Mouse (Mus musculus) adrenal gland, adult 18-20 months (tissue): Measurements from ENCODE around the gene Scrn3. TPM values are rescaled to one million over a fixed set of nuclear protein-coding genes. Genes with fewer than 3 reads are reported as not detected.

Source experiments
- DNase-seq, 2 experiments: peaks; one replicate each; pipeline ENCODE4 v3.0.0; 2021 to 2022; ENCODE audit warnings: low spot score in 2 of 2
- total RNA-seq, 2 experiments: library from RNA; stranded (reverse); gene quantifications; 1 replicate in 1 of 2; 2 replicates in 1 of 2; pipeline ENCODE4 v1.2.3; 2021

Scrn3 gene
- total RNA-seq, 2 experiments from 2014 or later: 18.8 to 21.2 TPM

GRCm38 (mm10) chr2:73313117-73313501 is 708 bp downstream of the Scrn3 start:
- DNase-seq: peak; percentile 35 to 37

GRCm38 (mm10) chr2:73314311-73314710 is 1.9 kb downstream of the Scrn3 start:
- no peak for DNase-seq

- no peak for DNase-seq
These were observed 5.0 kb downstream of the Scrn3 start for GRCm38 (mm10) chr2:73317426-73317825.

GRCm38 (mm10) chr2:73319218-73319617 is 6.8 kb downstream of the Scrn3 start:
- DNase-seq: no peak

GRCm38 (mm10) chr2:73322991-73323390 is 10.6 kb downstream of the Scrn3 start:
- DNase-seq: no peak

GRCm38 (mm10) chr2:73325871-73326270 is 13.5 kb downstream of the Scrn3 start:
- no peak for DNase-seq

GRCm38 (mm10) chr2:73335949-73336348 is 23.5 kb downstream of the Scrn3 start:
- no peak for DNase-seq

- no peak for DNase-seq
These were observed 26.0 kb downstream of the Scrn3 start for GRCm38 (mm10) chr2:73338415-73338814.

GRCm38 (mm10) chr2:73343701-73344100 is 31.3 kb downstream of the Scrn3 start:
- DNase-seq: no peak

- no peak for DNase-seq
These were observed 32.8 kb downstream of the Scrn3 start for GRCm38 (mm10) chr2:73345204-73345603.

- no peak for DNase-seq
These were observed 34.1 kb downstream of the Scrn3 start for GRCm38 (mm10) chr2:73346345-73347086.

- no peak for DNase-seq
These were observed 34.7 kb downstream of the Scrn3 start for GRCm38 (mm10) chr2:73347136-73347535.

- DNase-seq: no peak
These were observed 35.4 kb downstream of the Scrn3 start for GRCm38 (mm10) chr2:73347766-73348165.

GRCm38 (mm10) chr2:73348221-73348620 is 35.8 kb downstream of the Scrn3 start:
- no peak for DNase-seq

- DNase-seq: no peak
These were observed 39.1 kb downstream of the Scrn3 start for GRCm38 (mm10) chr2:73351496-73351895.

- DNase-seq: no peak
These were observed 39.5 kb downstream of the Scrn3 start for GRCm38 (mm10) chr2:73351927-73352374.

- DNase-seq: no peak
These were observed 44.6 kb downstream of the Scrn3 start for GRCm38 (mm10) chr2:73357004-73357403.

- DNase-seq: no peak
These were observed 47.5 kb downstream of the Scrn3 start for GRCm38 (mm10) chr2:73359941-73360340.

- no peak for DNase-seq
These were observed 48.1 kb downstream of the Scrn3 start for GRCm38 (mm10) chr2:73360536-73360935.

GRCm38 (mm10) chr2:73363448-73363847 is 51.0 kb downstream of the Scrn3 start:
- no peak for DNase-seq

GRCm38 (mm10) chr2:73371530-73372335 is 59.3 kb downstream of the Scrn3 start:
- no peak for DNase-seq

- DNase-seq: no peak
These were observed 65.9 kb downstream of the Scrn3 start for GRCm38 (mm10) chr2:73378326-73378725.
